Mouse (Mus musculus) heart, postnatal 14 days (tissue): ENCODE data around the gene Msh5. TPM values are rescaled to one million over a fixed set of nuclear protein-coding genes. Genes with fewer than 3 reads are reported as not detected.
A peak's percentile ranks its signal among the peaks of the same experiment; 100 is the strongest.
"Not testable (repeated sequence)": the region's sequence is repeated elsewhere in the genome, so short reads cannot be mapped to it uniquely, and the experiment has no call there.

Experiments
- DNase-seq, 2 experiments: peaks; one replicate each; pipeline ENCODE4 v3.0.0; 2021 to 2022
- intact Hi-C: fragments of 180-260 bp; cut with DNase I; formaldehyde crosslinking; loops from one replicate; pipeline ENCODE4 v1.15.1; 2025
- total RNA-seq, 2 experiments: library from RNA; stranded (reverse); gene quantifications; 2 replicates each; pipeline ENCODE4 v1.2.3; 2021

Msh5 gene
- total RNA-seq, 2 experiments from 2014 or later = 1.6 to 2.0 TPM

DNA sequence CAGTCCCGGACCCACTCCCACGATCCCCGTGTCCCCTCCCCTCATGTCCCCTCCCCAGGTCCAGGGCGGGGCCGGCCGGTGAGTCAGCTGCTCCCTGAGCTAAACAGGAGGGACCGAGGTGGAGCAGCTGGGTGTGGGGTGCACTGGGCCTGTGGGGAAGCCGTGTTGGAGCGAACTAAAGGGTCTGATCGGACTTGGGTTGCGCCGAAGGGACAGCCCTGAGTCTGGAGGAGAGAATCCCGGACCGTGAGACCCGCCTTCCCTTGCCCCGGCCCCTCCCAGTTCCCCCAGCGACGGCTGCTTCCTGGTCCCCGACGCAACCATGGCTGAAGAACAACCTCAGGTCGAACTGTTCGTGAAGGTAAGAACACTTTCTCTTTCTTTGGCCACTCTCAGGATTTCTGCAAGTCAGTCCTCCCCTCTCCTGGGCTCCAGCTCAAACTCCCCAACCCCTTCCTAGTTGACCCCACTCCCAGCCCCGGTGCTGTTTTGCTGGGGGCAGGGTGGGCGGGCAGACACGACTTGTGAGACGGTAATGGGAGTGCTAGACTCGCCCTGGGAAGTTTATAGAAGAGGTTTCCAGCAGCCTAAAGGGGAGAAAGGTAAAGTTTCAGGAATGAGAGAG, 3.7 kb upstream of the Msh5 start:
- DNase-seq = peak; percentile 82 to 83
- intact Hi-C loops = no loop called here

DNA sequence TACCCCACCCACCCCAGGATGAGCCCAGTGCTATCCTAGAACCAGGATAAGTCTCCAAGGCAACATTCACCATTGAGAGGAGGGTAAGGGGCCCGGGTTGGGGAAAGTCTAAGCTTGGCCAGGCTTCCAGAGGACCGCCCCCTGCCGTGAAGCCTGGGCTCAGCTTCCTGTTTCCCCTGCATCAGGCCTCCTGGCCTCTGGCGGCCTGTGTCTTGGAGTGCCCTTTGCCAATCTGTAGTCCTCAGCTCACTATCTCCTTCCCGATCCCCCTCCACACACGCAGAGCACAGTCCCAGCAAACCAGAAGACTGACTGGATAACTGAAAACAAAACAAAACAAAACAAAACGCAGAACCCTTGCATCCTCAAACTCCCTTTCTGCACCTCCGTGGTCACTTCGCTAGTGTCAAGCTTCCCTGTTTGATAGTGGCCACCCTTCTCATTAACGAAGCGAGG, 3.0 kb upstream of the Msh5 start, which contains the start of gene Clic1:
TSS of gene Clic1 (plus strand) at position 406 of the 456 bp plus-strand sequence.
- peak; percentile 61 to 67 for DNase-seq
- intact Hi-C loops = no loop called here

DNA sequence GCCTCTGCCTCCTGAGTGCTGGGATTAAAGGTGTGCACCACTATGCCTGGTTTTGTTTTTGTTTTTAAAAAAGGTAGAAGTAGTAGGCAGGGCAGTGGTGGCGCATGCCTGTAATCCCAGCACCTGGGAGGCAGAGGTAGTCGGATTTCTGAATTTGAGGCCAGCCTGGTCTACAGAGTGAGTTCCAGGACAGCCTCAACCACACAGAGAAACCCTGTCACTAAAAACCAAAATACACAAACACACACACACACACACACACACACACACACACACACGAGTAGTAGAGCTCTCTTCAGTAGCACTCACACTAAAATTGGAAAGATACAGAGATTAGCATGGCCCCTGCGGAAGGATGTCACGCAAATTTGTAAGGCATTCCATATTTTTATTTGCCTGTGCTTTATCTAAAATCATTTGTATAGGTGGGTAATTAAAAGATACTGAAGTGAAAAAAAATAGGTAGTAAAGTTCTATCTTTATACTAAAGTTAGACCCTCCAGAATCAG, 2.4 kb upstream of the Msh5 start:
- intact Hi-C loops = no loop called here
- DNase-seq = no peak

DNA sequence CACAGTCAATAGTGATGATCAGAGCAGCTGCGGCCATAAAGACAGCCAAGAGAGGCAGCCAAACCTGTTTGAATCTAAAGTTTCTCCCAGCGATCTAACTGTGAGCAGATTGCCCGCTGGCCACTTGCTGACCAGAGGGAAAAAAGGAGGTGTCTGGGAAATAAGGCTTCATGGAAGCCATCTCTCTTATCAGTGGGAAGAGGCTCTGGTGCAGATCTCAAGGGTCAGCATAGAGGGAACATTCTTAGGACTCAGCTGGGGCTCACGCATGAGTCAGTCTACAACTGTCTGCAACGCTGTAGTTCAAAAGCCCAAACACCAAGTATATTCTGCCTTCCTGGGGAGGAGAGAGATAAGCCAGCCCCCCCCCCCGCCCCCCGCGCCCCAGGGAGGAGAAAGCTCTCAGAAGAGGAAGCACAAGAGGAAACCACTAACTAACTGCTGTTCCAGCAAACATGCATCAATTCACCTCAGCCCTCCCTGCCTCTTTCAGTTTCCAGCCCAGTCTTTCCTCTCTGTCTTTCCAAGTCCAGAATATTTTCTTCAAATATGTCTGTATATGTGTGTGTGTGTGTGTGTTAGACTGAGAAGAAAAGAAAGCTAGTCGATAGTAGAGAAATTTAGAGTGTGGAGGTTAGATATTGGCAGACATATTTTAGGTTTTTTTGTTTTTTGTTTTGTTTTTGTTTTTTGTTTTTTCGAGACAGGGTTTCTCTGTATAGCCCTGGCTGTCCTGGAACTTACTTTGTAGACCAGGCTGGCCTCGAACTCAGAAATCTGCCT, 1.8 kb upstream of the Msh5 start:
- DNase-seq = peak in 1 of 2 experiments; percentile 45
- intact Hi-C loops = no loop called here

DNA sequence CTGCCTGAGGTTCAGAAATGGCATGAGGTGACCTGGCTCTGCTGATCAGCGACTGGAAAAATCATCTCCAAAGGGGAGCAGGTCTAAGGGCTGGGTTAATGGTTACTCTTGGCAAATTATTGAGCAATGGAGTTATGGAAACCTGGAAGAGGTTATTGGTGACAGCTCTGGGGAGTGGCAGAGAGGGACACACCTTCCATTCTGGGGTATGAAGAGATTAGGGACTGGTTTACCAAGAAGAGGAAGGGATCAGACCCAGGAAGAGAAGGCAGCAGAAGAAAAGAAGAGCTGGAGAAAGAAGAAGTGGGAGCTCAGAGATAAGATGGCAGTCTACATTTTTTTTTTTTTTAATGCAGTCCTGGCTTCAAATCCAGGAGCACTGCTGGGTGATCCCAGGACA, 1.1 kb upstream of the Msh5 start:
- intact Hi-C loops = no loop called here
- no peak for DNase-seq

DNA sequence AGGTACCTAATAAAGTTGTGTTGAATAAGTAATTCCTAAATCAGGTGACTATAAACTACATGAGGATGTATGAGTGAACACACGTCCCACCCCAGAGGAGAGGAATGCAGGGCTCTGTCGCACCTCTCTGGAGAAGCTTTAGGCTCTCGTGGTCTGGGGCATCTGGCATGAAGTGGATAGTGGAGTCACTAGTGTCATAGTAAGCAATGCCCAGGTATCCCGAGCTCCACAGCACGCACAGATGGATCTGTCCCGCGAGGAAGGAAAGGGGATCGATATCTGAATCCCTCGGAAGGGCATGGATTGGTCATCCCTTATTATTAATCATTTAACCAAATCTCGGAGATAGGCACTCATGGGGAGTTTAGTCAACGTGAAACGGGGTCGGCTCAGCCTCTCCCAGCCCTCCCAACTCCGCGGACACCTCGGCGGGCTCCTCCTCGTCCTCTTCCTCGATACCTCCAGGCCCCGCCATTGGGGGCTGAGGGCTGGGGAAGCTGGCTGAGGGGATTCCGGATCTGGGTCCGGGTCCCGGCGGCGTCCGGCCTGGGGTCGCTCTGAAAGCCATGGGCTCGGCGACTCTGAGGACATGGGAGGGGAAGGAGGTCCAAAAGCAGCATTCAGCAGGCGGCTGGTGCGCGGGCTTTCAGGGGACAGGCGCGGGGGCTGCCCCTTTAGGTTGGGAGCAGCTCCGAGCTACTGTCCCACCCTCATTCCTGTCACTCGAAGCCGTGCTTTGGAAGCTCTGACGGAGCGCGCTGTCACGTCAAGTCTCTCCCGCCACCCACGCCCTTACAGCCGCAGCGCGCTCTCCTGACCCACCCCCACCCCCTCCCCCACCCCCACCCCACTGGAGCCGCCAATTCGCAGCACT, 501 bp downstream of the Msh5 start:
- intact Hi-C loops = loop anchor here (2.0 kb wide), 1 partner anchor 23 kb away; no protein-coding TSS in a partner anchor
- DNase-seq = no peak

DNA sequence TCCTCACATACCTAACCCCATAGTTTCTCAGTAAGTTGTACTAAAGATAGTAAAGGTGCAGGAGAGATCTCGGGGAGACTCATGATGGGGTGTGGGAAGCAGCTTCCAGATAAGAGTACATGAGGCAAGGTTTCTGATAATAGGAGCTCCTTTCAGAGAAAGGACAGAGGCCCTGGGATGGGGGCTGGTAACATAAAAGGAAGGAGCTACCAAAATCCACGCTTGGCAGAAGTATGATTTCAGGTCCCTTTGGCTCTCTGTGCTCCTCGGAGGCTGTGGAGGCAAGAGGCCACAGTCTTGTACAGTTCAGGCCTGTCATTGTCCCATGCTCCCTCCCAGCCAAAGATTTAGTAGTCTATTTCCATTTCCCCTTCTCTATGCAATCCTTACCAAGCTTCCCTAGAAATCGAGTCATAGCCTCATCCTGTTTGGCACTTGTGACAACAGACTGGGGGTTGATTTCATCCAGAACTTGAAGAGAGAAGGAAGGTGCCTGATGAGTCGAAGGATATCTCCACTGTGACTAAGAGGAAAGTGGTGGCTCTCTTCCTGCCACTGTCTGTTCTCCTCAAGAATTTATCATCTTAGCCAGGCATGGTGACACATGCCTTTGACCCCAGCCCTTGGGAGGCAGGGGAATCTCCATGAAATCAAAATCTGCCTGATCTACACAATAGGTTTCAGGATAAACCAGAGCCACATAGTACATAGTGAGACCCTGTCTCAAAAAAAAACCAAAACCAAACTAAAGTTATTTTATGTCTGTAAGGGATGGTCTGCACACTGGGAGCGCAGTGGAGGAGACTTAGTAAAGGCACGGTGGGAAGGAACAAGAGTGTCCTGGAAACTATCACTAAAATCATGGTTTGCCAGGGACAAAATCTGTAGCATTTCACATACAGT, 1.4 kb downstream of the Msh5 start:
- intact Hi-C loops = loop anchor here (2.0 kb wide), 1 partner anchor 22 kb away; no protein-coding TSS in a partner anchor

DNA sequence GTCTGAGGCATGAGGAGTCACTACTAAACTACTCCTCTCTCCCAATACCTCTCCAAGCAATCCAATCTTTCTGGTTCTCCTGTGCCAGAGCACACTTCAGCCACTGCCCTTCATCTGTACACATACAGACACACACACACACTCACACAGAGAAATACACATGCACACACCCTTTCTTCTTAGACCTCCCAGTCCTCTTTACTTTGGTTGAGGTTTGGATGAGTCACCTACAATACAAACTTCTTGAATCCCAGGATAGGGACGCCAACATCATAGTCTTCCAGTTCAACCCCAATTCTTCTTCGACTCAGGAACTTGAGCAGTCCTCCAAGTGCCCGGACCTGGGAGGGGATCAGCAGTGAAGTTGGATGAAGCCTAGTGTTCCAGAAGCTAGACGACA, 2.8 kb downstream of the Msh5 start:
- intact Hi-C loops = loop anchor here (2.0 kb wide), 1 partner anchor 21 kb away; no protein-coding TSS in a partner anchor

More for the DNA sequence above, 1.4 kb downstream of the Msh5 start:
- DNase-seq = no peak

DNA sequence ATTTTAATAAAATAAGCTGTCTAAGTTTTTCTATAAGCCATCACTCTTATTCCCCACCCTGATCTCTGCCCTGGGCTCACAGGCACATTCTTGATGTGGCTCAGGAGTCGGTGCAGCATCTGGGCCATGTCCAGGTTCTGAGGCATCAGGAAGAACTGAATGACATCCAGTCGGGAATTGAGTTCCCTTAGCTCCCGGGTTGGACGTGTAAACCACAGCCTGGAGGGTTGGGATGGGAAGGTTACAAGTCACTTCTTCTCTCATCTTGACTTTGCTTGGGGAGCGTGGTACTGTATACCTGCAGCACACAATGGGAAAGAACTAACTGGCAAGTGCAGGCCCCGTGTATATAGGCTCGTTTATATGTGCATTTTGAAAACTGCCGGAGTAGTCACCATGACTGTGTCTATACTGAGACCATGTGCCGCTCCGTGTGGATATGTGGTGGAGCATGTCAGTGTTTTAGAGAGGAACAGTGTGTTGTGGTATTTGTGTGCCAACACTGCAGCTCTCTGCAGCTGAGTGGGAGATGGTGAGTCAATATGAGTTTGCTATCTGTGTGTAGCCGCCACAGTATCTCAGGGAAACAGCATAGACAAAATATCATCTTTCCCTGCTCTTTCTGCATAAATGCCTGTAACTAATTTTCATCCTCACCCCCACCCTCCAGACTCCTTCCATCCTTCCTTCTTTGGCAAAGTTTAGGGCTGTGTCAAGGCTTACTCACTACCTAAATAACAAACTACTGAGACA, 7.2 kb downstream of the Msh5 start:
- DNase-seq = no peak
- intact Hi-C loops = no loop called here

More for the DNA sequence above, 2.8 kb downstream of the Msh5 start:
- DNase-seq = no peak

DNA sequence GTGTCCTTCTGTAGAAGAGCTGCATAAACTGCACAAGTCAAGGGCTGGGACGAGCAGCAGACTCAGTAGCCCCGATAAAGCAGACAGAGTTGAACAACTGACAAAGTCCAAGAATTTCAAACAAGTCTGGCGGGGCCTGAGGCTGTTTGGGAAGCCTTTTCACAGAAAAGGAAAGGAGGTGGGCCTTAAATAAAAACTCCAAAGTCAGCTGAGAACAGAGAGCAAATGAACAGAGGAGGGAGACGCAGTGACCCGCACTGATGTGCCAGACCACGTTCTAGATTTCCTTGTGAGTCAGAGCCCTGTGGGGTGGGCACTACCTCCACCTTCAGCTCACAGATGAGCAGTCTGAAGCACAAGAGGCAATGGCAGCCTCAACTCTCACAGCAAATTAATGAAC, 11.6 kb downstream of the Msh5 start:
- no peak for DNase-seq
- intact Hi-C loops = no loop called here

DNA sequence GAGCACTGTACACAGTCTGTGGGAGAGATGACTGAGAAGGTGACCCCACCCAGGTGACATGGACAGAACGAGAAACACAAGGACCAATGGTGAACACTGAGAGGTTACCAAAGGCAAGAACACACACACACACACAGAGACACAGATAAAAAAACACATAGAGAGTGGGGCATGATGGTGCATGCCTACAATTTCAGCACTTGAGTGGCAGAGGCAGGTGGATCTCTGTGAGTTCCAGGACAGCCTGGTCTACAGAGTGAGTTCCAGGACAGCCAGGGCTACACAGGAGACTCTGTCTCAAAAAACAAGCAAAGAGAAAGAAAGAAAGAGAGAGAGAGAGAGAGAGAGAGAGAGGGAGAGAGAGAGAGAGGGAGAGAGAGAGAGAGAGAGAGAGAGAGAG, 12.8 kb downstream of the Msh5 start:
- intact Hi-C loops, DNase-seq: not testable (repeated sequence)

DNA sequence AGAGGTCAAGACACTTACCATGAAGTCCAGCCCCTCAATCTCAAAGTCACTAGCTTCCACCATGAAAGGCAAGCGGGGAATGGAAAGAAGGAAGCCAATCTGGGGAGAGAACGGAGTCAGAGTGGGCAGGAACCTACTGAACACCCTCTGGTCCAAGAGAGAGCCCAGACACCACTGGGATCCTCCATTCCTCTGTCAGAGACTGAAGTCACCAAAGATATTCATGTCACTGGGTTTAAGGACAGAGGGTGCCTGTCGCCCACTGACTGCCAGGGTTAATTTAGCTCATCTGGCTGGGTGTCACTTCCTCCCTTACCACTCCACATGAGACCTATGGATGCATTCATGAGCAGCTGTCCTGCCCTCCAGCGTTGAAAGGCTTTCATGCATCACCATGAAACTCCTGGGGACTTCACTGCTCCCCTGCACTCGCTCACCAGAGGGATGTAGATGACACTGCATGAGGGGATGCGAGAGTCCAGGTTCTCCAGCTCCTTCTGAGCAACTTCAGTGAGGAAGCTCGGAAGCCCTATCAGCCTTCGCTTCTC, 14.1 kb downstream of the Msh5 start:
- intact Hi-C loops = no loop called here
- no peak for DNase-seq

DNA sequence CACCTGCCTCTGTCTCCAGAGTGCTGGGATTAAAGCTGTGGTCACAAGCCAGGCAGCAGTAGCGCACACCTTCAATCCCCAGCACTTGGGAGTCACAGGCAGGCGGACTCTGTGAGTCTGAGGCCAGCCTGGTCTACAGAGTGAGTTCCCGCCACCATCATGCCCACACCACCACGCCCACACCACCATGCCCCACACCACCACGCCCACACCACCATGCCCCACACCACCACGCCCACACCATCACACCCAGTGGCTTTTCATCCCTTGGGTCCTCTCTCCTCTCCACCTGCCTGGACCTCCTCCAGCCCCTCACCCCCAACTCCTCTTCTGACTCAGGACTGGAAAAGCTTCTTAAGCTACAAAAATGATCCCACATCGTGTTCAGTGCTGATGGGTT, 14.7 kb downstream of the Msh5 start:
- intact Hi-C loops = no loop called here
- DNase-seq = no peak

DNA sequence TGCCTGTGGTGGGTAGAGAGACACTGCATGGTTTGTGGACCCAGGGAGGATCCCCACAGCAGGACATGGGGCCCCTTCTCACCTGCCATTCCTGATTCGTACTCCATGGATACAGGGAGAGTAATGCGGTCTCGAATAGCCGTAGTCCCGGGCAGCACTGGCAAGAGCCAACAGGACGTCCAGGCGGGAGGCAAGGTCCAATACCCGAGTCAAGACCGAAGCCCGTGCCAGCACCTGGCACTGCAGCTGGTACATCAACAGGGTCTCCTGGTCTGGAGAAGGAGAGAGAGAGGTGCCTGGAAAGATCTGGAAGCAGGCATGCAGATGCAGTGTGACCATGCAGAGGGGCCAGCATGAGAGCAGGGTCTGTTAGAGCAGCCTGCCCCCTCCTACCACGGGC, 15.3 kb downstream of the Msh5 start:
- DNase-seq = no peak
- intact Hi-C loops = no loop called here

DNA sequence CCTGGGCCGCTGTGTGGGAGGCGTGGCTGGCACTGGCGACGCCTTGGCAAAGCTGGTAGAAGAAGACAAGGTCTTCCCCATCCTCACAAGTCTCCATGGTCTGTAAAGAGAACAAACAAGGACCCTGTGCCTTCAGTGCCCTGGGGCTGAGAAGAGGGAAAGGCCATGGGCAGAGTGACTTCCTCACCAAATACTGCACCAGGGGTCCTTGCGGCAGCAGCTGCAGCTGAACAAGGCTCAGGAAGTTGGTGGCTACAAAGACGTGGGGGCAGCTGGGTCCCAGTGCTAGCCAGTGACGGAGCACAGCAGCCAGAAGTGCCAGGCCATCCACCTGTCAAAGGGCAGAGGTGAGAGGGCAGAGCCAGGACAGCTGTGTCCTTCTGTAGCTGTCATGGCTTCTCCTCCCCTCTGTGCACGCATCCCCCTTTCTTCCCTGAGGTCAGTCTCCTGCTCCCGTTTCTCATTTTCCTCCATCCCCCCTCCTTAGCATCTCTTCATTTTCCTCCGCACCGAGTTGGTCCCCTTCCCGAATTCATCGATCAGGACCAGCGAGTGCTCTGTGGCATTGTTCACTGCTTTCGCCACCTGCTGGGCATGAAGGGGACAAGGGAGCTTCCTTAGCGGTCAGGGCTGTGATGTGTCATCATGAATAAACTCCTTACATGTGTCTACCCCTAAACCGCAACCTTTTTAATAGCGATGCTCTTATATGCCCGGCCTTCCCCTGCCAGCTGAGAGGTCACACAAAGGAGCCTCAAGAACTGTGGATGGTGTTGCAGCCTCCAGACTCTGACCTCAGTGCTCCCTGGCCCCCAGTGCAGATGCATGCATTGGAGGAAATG, 16.6 kb downstream of the Msh5 start:
- no peak for DNase-seq
- intact Hi-C loops = no loop called here

DNA sequence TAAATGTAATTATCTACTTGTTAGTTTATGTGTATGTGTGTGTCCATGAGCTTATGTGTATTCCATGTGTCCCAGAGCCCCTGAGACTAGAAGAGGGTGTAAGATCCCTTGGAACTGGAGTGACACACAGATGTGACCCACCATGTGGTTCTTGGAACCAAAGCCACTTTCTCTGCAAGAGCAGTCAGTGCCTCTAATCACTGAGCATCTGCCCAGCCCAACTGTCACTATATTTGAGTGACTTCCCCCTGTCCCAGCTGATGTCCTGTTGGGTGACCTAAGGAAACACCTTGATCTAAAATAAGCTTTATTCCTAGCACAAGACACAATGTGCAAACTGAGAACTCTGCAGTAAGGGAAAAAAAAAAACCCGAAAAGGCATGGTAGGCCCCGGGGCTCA, 18.2 kb downstream of the Msh5 start:
- intact Hi-C loops = no loop called here
- no peak for DNase-seq

DNA sequence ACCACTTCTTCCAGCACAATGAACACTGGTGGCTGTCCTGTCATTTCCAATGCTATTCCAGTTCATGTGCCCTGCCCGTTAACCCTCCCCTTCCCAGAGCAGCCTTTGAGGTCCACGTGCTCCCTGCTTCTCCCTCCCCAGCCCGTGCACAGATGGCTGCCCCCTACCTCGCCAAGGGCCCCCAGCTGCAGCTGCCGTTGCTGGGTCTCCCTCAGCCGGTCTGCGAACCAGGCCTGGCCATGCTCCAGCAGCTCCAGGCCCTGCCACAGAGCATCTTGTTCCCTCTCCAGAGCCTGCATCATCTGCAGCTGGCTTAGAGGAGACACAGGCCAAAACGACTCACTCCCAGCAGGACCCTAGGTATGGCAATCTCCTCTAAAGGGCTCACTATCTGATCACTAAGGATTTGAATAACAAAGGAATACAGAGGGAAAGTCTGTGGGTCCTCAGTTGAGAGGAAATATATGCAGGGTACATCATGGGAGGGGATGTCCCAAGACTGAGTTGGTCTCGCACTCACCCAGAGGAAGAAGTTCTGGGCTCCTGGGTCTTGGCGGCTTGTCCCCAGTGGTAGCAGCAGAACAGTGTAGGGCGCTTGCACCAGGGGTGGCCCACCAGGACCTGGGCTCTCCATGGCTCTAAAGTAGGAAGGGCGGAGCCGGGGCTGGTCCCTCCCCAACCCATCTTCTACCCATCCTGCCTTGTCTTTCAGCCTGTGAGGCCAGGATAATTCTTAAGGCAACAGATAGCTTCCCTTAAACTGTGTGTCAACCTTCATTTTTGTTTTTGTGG, 19.1 kb downstream of the Msh5 start, which contains the start of gene Sapcd1:
TSS of gene Sapcd1 (minus strand) at position 740 of the 792 bp plus-strand sequence.
- intact Hi-C loops = no loop called here
- DNase-seq = peak; percentile 52 to 65
